Mouse (Mus musculus) small intestine, adult 2 months (tissue): ENCODE results near the gene Gm11733.

Experiments used
- CTCF ChIP-seq: fragments of 200-500 bp; IDR thresholded peaks from 2 replicates; pipeline ENCODE4 v1.5.1; 2012; ENCODE audit warnings: low read depth, mild to moderate bottlenecking, control low read depth, inconsistent platforms, low read length, moderate library complexity, mixed read lengths; ENCODE audit not compliant: insufficient replicate concordance, insufficient read length; ENCODE audit errors: extremely low read depth
- POLR2A ChIP-seq: fragments of 200-500 bp; IDR thresholded peaks from 2 replicates; pipeline ENCODE4 v1.6.1; 2012; ENCODE audit warnings: low read depth, mild to moderate bottlenecking, control low read depth, inconsistent platforms, low read length, moderate library complexity

- TF ChIP-seq CTCF (no peak), POLR2A (no peak)
Observed at GRCm38 (mm10) chr11:117479746-117480145, 4.4 kb upstream of the Gm11733 start.
